Mouse (Mus musculus): ENCODE results near the gene Agap2.

- TF ChIP-seq CTCF (IDR thresholded peaks at IDR 0.05; ENCODE audit: low read depth) (no peak), EP300 (optimal IDR thresholded peaks at IDR 0.05) (no peak)
Observed at GRCm38 (mm10) chr10:127073981-127074380, 1.1 kb upstream of the Agap2 start.

All from stomach, postnatal 0 days (tissue).